12 mouse cellular contexts compared by ENCODE assay signal in genomic region chr9:108786494-108786893, GRCm38 (mm10). TPM values are rescaled to one million over a fixed set of nuclear protein-coding genes. Genes with fewer than 3 reads are reported as not detected.
A peak's percentile ranks its signal among the peaks of the same experiment; 100 is the strongest.
DNase-seq lines count a peak whose midpoint lies in the region; ATAC-seq and TF ChIP-seq lines count a peak whose summit lies in the region.
"Had no signal": no experiment of that assay in that cellular context is flagged by ENCODE, and none has a peak within 500 bp of the region (broad histone marks: within the 10 kb centered on the region; RNA-seq: fewer than 3 reads in every experiment).

No protein-coding gene starts in this region.

- peaks cover 81% of the 10 kb centered on the region for H3K4me1 ChIP-seq in hindbrain, embryonic 10.5 days (replicated peaks)
- H3K4me1 ChIP-seq in hindbrain, embryonic 11.5 days (replicated peaks; ENCODE audit: control insufficient read depth, insufficient read depth, low read length) = peaks cover 6% of the 10 kb centered on the region; the same call in 1 of the 2 replicates
- H3K4me1 ChIP-seq in CH12.LX (ENCODE audit: control insufficient read depth in 1 of 2, insufficient read depth in 2 of 2) = peaks cover 37 to 80% of the 10 kb centered on the region in 2 experiments
- H3K4me1 ChIP-seq in forebrain, embryonic 13.5 days = peaks cover 67% of the 10 kb centered on the region

- in situ Hi-C loops in CH12.LX (cut with MboI; ENCODE audit: low pct_ligation_motif_present, low pct_unique_long_range_greater_than_20kb, low sequenced_read_pairs) = no loop called here

- TF ChIP-seq POLR2A in CH12.LX (IDR thresholded peaks at IDR 0.05; ENCODE audit: low read depth, low read length) = no peak

- no peak for TF ChIP-seq RAD21 in CH12.LX (IDR thresholded peaks at IDR 0.05; ENCODE audit: low read depth, low read length)

- H3K4me3 ChIP-seq in hindbrain, embryonic 10.5 days = peak overlapping the region; percentile 96
- no peak overlapping the region for H3K4me3 ChIP-seq in hindbrain, embryonic 11.5 days (ENCODE audit: low read depth, low read length)
- no peak overlapping the region for H3K4me3 ChIP-seq in CH12.LX (replicated peaks in 1 of 3; ENCODE audit: low read depth in 2 of 3, low read length in 2 of 3, poor library complexity in 1 of 3)
- peak overlapping the region; percentile 91 for H3K4me3 ChIP-seq in forebrain, embryonic 13.5 days

- no peak for TF ChIP-seq CTCF in CH12.LX (conservative IDR thresholded peaks at IDR 0.05 in 1 of 2, IDR thresholded peaks at IDR 0.05 in 1 of 2; ENCODE audit: low read depth in 2 of 2, low read length in 2 of 2)

- no peaks in the 10 kb centered on the region for H3K9me3 ChIP-seq in hindbrain, embryonic 10.5 days
- no peaks in the 10 kb centered on the region for H3K9me3 ChIP-seq in hindbrain, embryonic 11.5 days (ENCODE audit: control insufficient read depth, low read length)
- H3K9me3 ChIP-seq in CH12.LX (replicated peaks; ENCODE audit: low read length) = no peaks in the 10 kb centered on the region
- H3K9me3 ChIP-seq in forebrain, embryonic 13.5 days (replicated peaks) = no peaks in the 10 kb centered on the region

- no peak overlapping the region for H3K9ac ChIP-seq in hindbrain, embryonic 11.5 days (ENCODE audit: low read depth, low read length)
- 0 out of 2 replicates have a peak overlapping the region, but pooled peaks have one; percentile 45 for H3K9ac ChIP-seq in CH12.LX (ENCODE audit: insufficient read depth, low read depth)
- H3K9ac ChIP-seq in forebrain, embryonic 13.5 days = 0 out of 2 replicates have a peak overlapping the region, but pooled peaks have one; percentile 97

- H3K27me3 ChIP-seq in hindbrain, embryonic 10.5 days (ENCODE audit: insufficient read depth, poor library complexity, severe bottlenecking) = no peaks in the 10 kb centered on the region
- no peaks in the 10 kb centered on the region for H3K27me3 ChIP-seq in hindbrain, embryonic 11.5 days (ENCODE audit: control insufficient read depth, insufficient read depth, low read length)
- no peaks in the 10 kb centered on the region for H3K27me3 ChIP-seq in CH12.LX (replicated peaks)
- no peaks in the 10 kb centered on the region for H3K27me3 ChIP-seq in forebrain, embryonic 13.5 days

- H3K36me3 ChIP-seq in hindbrain, embryonic 10.5 days = peaks cover 33% of the 10 kb centered on the region
- H3K36me3 ChIP-seq in hindbrain, embryonic 11.5 days (ENCODE audit: control insufficient read depth, insufficient read depth, low read length) = no peaks in the 10 kb centered on the region
- peaks cover 4 to 28% of the 10 kb centered on the region in 2 experiments for H3K36me3 ChIP-seq in CH12.LX (replicated peaks in 1 of 2; ENCODE audit: control insufficient read depth in 1 of 2, insufficient read depth in 1 of 2, low read length in 1 of 2)
- H3K36me3 ChIP-seq in forebrain, embryonic 13.5 days (ENCODE audit: poor library complexity, severe bottlenecking) = peaks cover 5% of the 10 kb centered on the region; the same call in 1 of the 2 replicates

- TF ChIP-seq EP300 in CH12.LX (IDR thresholded peaks at IDR 0.05; ENCODE audit: low read length) = no peak

- no peak overlapping the region for H3K4me2 ChIP-seq in hindbrain, embryonic 11.5 days (replicated peaks; ENCODE audit: low read depth, low read length)
- H3K4me2 ChIP-seq in CH12.LX (ENCODE audit: insufficient read depth, low read depth, poor library complexity, severe bottlenecking) = peak overlapping the region; percentile 91
- H3K4me2 ChIP-seq in forebrain, embryonic 13.5 days = peak overlapping the region; percentile 86

- 96% methylated on average over 1 of the region's 1 CpGs for WGBS in hindbrain, embryonic 10.5 days
- WGBS in hindbrain, embryonic 11.5 days = 90% methylated on average over 1 of the region's 1 CpGs
- WGBS in forebrain, embryonic 13.5 days = 94% methylated on average over 1 of the region's 1 CpGs

- no peak for DNase-seq in hindbrain, embryonic 10.5 days (ENCODE audit: low spot score)
- DNase-seq in hindbrain, embryonic 11.5 days (ENCODE audit: low spot score) = no peak
- no peak for DNase-seq in CH12.LX (ENCODE audit: extremely low read depth)
- peak; percentile 58 for DNase-seq in lung, postnatal 36 days
- no peak for DNase-seq in cerebellum, postnatal 36 days
- DNase-seq in layer of hippocampus, postnatal 25 days (ENCODE audit: extremely low spot score in 1 of 2, low spot score in 1 of 2) = no peak
- DNase-seq: cerebellum, adult 18-20 months; right cerebral cortex, adult 18-20 months; thymus, adult 18-20 months had no signal

- H3K27ac ChIP-seq in hindbrain, embryonic 10.5 days = no peak overlapping the region
- no peak overlapping the region for H3K27ac ChIP-seq in hindbrain, embryonic 11.5 days (ENCODE audit: low read depth, low read length)
- H3K27ac ChIP-seq in CH12.LX (ENCODE audit: insufficient read depth, low read depth) = peak overlapping the region; percentile 41; the same call in 1 of the 2 replicates
- no peak overlapping the region for H3K27ac ChIP-seq in forebrain, embryonic 13.5 days

- dilution Hi-C loops in CH12.LX (cut with MboI; ENCODE audit: extremely low pct_ligation_motif_present, extremely low pct_unique_long_range_greater_than_20kb, low sequenced_read_pairs) = no loop called here

- no peak for ATAC-seq in hindbrain, embryonic 11.5 days (ENCODE audit: low FRiP score)
- ATAC-seq in forebrain, embryonic 13.5 days = no peak
- no peak for ATAC-seq in granulocyte monocyte progenitor cell, adult 5-6 weeks (replicated peaks; ENCODE audit: poor library complexity, severe bottlenecking)
- ATAC-seq: inflammation-experienced regulatory T-cells, adult 6 months had no signal

- peaks cover 63% of the 10 kb centered on the region for H3K79me2 ChIP-seq in CH12.LX (replicated peaks; ENCODE audit: control insufficient read depth, extremely low read depth, insufficient read depth, poor library complexity, severe bottlenecking)

TF ChIP-seq in CH12.LX, 34 proteins besides CTCF, POLR2A, EP300 and RAD21:
- TF ChIP-seq ZC3H11A (IDR thresholded peaks at IDR 0.05; ENCODE audit: low read depth, low read length) (no peak), SIN3A (IDR thresholded peaks at IDR 0.05; ENCODE audit: low read length) (no peak), MXI1 (IDR thresholded peaks at IDR 0.05; ENCODE audit: low read depth, low read length) (no peak), MAZ (IDR thresholded peaks at IDR 0.05; ENCODE audit: low read depth, low read length) (no peak), UBTF (IDR thresholded peaks at IDR 0.05; ENCODE audit: low read depth, low read length) (no peak)

RNA-seq across cellular contexts. Expression of gene Ip6k2, which starts 2.9 kb away (rescaled TPM):
- polyA plus RNA-seq in hindbrain, embryonic 10.5 days (2016; fragmentation: Nextera tagmentation; extraction: Ambion mirVana) = 87.2 and 117 TPM in 2 replicates
- 122 and 136 TPM in 2 replicates for polyA plus RNA-seq in hindbrain, embryonic 11.5 days (2014; fragmentation: Nextera tagmentation; extraction: Ambion mirVana)
- 17.5 and 27.2 TPM in 2 replicates for total RNA-seq in CH12.LX (2012; rRNA removed)
- 22.6 and 23.6 TPM in 2 replicates for total RNA-seq in CH12.LX (2014; rRNA removed)
- 28.4 and 31.4 TPM in 2 replicates for polyA plus RNA-seq in CH12.LX (2012; ENCODE audit: insufficient read length, low read depth)
- polyA plus RNA-seq in forebrain, embryonic 13.5 days (2015; fragmentation: Nextera tagmentation; extraction: Ambion mirVana) = 153 and 172 TPM in 2 replicates
- 24.3 and 25.5 TPM in 2 replicates for total RNA-seq in granulocyte monocyte progenitor cell, adult 5-6 weeks (2014; fragmentation: Nextera tagmentation)
- 34.4 and 35.8 TPM in 2 replicates for total RNA-seq in granulocyte monocyte progenitor cell, adult 5-6 weeks (2017)
- 100 to 1,000 TPM; 203 to 244 TPM for total RNA-seq in layer of hippocampus, postnatal 25 days (2021)

RNA-seq across cellular contexts. Expression of gene Nckipsd, which starts 21.7 kb away (rescaled TPM):
- polyA plus RNA-seq in hindbrain, embryonic 10.5 days (2016; fragmentation: Nextera tagmentation; extraction: Ambion mirVana) = 14.9 and 16.2 TPM in 2 replicates
- polyA plus RNA-seq in hindbrain, embryonic 11.5 days (2014; fragmentation: Nextera tagmentation; extraction: Ambion mirVana) = 10.5 and 13.0 TPM in 2 replicates
- total RNA-seq in CH12.LX (2012; rRNA removed) = 4.4 and 6.6 TPM in 2 replicates
- 5.1 and 6.4 TPM in 2 replicates for total RNA-seq in CH12.LX (2014; rRNA removed)
- polyA plus RNA-seq in CH12.LX (2012; ENCODE audit: insufficient read length, low read depth) = 11.9 and 13.2 TPM in 2 replicates
- polyA plus RNA-seq in forebrain, embryonic 13.5 days (2015; fragmentation: Nextera tagmentation; extraction: Ambion mirVana) = 15.2 and 17.6 TPM in 2 replicates
- total RNA-seq in granulocyte monocyte progenitor cell, adult 5-6 weeks (2014; fragmentation: Nextera tagmentation) = 12.2 and 12.8 TPM in 2 replicates
- 4.9 and 9.1 TPM in 2 replicates for total RNA-seq in granulocyte monocyte progenitor cell, adult 5-6 weeks (2017)
- total RNA-seq in layer of hippocampus, postnatal 25 days (2021) = 10 to 100 TPM; 64.9 to 68.1 TPM

RNA-seq across cellular contexts. Expression of gene Celsr3, which starts 39.6 kb away (rescaled TPM):
- polyA plus RNA-seq in hindbrain, embryonic 10.5 days (2016; fragmentation: Nextera tagmentation; extraction: Ambion mirVana) = 4.5 and 7.2 TPM in 2 replicates
- polyA plus RNA-seq in hindbrain, embryonic 11.5 days (2014; fragmentation: Nextera tagmentation; extraction: Ambion mirVana) = 10.1 and 16.8 TPM in 2 replicates
- total RNA-seq in CH12.LX (2012; rRNA removed) = 0.04 and 0.29 TPM in 2 replicates
- not detected in 2 replicates for total RNA-seq in CH12.LX (2014; rRNA removed)
- polyA plus RNA-seq in CH12.LX (2012; ENCODE audit: insufficient read length, low read depth) = 0.04 TPM in 1 of 2 replicates, not detected in the other
- polyA plus RNA-seq in forebrain, embryonic 13.5 days (2015; fragmentation: Nextera tagmentation; extraction: Ambion mirVana) = 13.3 and 14.4 TPM in 2 replicates
- 6.7 and 10.2 TPM in 2 replicates for total RNA-seq in granulocyte monocyte progenitor cell, adult 5-6 weeks (2014; fragmentation: Nextera tagmentation)
- 0.99 and 2.2 TPM in 2 replicates for total RNA-seq in granulocyte monocyte progenitor cell, adult 5-6 weeks (2017)
- 10 to 100 TPM; 42.5 to 66.0 TPM for total RNA-seq in layer of hippocampus, postnatal 25 days (2021)
- polyA plus RNA-seq: inflammation-experienced regulatory T-cells, adult 6 months had no signal

Comparison
In these comparisons a context has a peak if more than half of its experiments do, and no peak if none do; other contexts are left out.
1. H3K4me3 ChIP-seq: peak in hindbrain, embryonic 10.5 days (single experiment) and forebrain, embryonic 13.5 days (single experiment); none in hindbrain, embryonic 11.5 days (single experiment) and CH12.LX (0 of 3).